Mouse (Mus musculus) small intestine, adult 2 months (tissue): ENCODE data around the gene Phactr2. TPM values are rescaled to one million over a fixed set of nuclear protein-coding genes. Genes with fewer than 3 reads are reported as not detected.

Experiments
- H3K27ac ChIP-seq: fragments of 200-500 bp; 2 replicates; pipeline ENCODE4 v1.5.1; 2012; ENCODE audit warnings: low read depth, low read length, control low read depth, inconsistent platforms; ENCODE audit not compliant: insufficient read depth
- H3K27me3 ChIP-seq: fragments of 200-500 bp; 2 replicates; pipeline ENCODE4 v1.6.1; 2012; ENCODE audit warnings: mild to moderate bottlenecking, moderate library complexity, low read length, inconsistent platforms; ENCODE audit not compliant: control insufficient read depth, insufficient read depth
- H3K36me3 ChIP-seq: fragments of 200-500 bp; 2 replicates; pipeline ENCODE4 v1.6.1; 2012; ENCODE audit warnings: mild to moderate bottlenecking, low read length, control low read depth, inconsistent platforms; ENCODE audit not compliant: control insufficient read depth, insufficient read depth
- H3K4me1 ChIP-seq: fragments of 200-500 bp; 2 replicates; pipeline ENCODE4 v1.6.1; 2012; ENCODE audit warnings: low read length, inconsistent platforms, mixed read lengths; ENCODE audit not compliant: control insufficient read depth, insufficient read depth, insufficient read length
- H3K4me3 ChIP-seq: fragments of 200-500 bp; 2 replicates; pipeline ENCODE4 v1.5.1; 2012; ENCODE audit warnings: low read depth, mild to moderate bottlenecking, control low read depth, inconsistent platforms, low read length, moderate library complexity
- CTCF ChIP-seq: fragments of 200-500 bp; IDR thresholded peaks from 2 replicates; pipeline ENCODE4 v1.5.1; 2012; ENCODE audit warnings: low read depth, mild to moderate bottlenecking, control low read depth, inconsistent platforms, low read length, moderate library complexity, mixed read lengths; ENCODE audit not compliant: insufficient replicate concordance, insufficient read length; ENCODE audit errors: extremely low read depth
- POLR2A ChIP-seq: fragments of 200-500 bp; IDR thresholded peaks from 2 replicates; pipeline ENCODE4 v1.6.1; 2012; ENCODE audit warnings: low read depth, mild to moderate bottlenecking, control low read depth, inconsistent platforms, low read length, moderate library complexity
- WGBS: fragments of 180-500 bp; shearing (Covaris S2); methylation state at CpG from one replicate; pipeline ENCODE4 v1.1.7; 2018; 5-methylcytosine and 5-hydroxymethylcytosine counted together
- polyA plus RNA-seq: library from polyadenylated mRNA; depleted of rRNA; stranded (reverse); fragments of >200 nt; gene quantifications from 2 replicates; pipeline ENCODE4 v1.2.3, GENCODE M21; 2012

Gene Phactr2
- polyA plus RNA-seq, 1 experiment: 4.5 TPM

- Histone ChIP-seq H3K4me3 (no peak overlapping the region), H3K4me1 (peaks cover 3% of the 10 kb centered on the region; the same call in 1 of the 2 replicates), H3K36me3 (no peaks in the 10 kb centered on the region), H3K27ac (no peak overlapping the region), H3K27me3 (no peaks in the 10 kb centered on the region)
- WGBS: 87% methylated on average over 6 of the region's 6 CpGs
- no peak for TF ChIP-seq CTCF
Observed at GRCm38 (mm10) chr10:13312576-13312975, 161.6 kb downstream of the Phactr2 start.

DNA sequence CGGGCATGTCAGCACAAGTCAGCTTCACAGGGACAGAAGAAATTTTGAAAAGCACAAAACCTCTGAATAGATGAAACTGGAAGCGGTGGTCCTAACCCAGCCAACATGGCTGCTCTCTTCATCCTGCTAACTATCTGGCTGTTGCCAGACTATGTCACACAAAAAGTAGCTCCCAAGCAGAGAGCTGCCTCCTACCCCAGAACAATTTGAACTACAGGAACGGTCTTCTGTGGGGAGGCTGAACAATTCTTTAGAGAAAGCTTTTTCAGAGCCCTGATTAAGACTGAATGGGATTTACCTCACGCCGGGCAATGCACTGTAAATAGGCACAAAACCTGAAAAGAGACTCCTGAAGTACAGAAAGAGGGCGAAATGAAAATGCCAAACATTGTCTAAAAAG, 162.6 kb downstream of the Phactr2 start:
- H3K4me1 ChIP-seq: peaks cover 3% of the 10 kb centered on the region; the same call in 1 of the 2 replicates
- H3K4me3 ChIP-seq: no peak overlapping the region
- WGBS: 87% methylated on average over 6 of the region's 6 CpGs
- H3K36me3 ChIP-seq: no peaks in the 10 kb centered on the region
- TF ChIP-seq CTCF (no peak), POLR2A (no peak)
- no peak overlapping the region for H3K27ac ChIP-seq
- no peaks in the 10 kb centered on the region for H3K27me3 ChIP-seq

GRCm38 (mm10) chr10:13310075-13310474, 164.1 kb downstream of the Phactr2 start:
- no peak overlapping the region for H3K4me3 ChIP-seq
- H3K4me1 ChIP-seq: peaks cover 3% of the 10 kb centered on the region; the same call in 1 of the 2 replicates
- no peak overlapping the region for H3K27ac ChIP-seq
- no peaks in the 10 kb centered on the region for H3K36me3 ChIP-seq
- H3K27me3 ChIP-seq: no peaks in the 10 kb centered on the region
- WGBS: 34% methylated on average over 3 of the region's 3 CpGs
- no peak for TF ChIP-seq POLR2A
- no peak for TF ChIP-seq CTCF

DNA sequence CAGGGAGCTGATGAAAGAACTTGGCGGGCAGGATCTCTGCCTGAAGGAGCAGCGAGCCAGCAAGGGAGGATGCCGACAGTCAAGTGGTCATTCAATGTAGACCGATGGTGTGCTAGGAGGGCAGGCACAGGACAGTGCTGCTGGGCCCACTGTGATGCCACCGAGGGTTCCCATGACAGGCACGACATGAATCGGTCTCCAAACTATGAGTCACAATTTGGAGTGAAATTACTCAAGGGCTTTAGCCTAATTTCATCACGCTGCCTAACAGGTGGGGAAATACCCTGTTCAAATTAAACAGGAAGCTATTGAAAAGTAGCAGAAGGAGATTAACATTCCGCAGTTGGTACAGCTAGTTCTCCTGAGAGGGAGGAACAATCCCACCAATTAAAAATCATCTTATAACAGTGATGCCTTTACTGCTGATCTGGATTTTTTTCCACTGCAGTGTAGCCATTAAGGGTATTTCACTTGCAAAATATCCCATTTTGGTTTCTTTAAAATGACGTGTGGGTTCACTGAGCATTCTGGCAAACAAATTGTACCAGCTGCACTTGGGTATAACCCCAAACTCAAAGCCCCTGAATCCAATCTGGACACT, 169.5 kb downstream of the Phactr2 start:
- Histone ChIP-seq H3K27ac (no peak overlapping the region), H3K36me3 (no peaks in the 10 kb centered on the region), H3K4me1 (no peaks in the 10 kb centered on the region), H3K4me3 (no peak overlapping the region), H3K27me3 (no peaks in the 10 kb centered on the region)
- TF ChIP-seq POLR2A: no peak
- no peak for TF ChIP-seq CTCF
- WGBS: 75% methylated on average over 10 of the region's 10 CpGs

DNA sequence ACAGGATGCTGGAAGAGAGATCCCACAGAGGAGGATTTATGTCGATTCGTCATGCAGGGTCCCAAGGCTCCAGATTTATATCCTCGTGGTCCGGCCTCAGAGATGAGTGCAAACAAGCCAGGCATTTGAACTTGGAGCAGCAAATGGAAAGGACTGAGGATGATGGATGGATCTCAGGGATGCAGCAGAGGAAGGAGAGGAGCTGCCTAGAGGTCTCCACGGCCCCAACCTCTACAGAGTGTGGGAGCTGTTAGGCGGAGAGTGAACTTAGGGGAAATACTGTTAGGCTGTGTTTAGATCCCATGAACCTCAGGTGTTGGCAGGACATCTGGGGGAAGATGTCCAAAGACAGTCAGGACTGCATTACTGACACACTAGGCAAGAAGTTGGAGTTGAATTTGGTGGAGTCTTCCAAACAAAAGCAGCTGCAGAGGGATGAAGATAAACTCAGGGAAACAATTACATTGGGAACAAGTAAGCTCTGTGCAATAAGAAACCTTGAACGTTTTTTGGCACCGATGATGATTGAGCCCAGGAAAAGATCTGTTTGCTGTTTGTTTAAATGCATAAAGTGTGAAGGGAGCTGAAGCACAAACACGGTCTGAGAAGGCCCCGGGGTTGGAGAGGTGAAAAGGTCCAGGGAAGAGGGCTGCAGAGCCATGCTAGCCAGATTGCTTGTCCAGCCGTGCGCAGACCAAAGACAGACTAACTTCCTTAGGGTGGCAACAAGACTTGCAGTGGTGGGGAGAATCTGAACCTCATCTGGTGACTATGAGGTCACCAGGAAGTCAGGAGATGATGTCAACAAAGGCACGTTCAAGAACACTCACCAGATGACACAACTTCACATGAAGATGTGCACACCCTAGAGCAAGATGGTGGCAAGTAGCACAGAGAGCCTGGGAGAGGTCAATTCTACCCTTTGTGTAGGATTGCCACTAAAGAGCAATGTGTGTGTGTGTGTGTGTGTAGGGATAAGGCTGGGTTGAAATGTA, 170.6 kb downstream of the Phactr2 start:
- Histone ChIP-seq H3K27me3 (no peaks in the 10 kb centered on the region), H3K4me3 (no peak overlapping the region), H3K27ac (no peak overlapping the region), H3K4me1 (no peaks in the 10 kb centered on the region), H3K36me3 (no peaks in the 10 kb centered on the region)
- TF ChIP-seq POLR2A (no peak), CTCF (no peak)
- 72% methylated on average over 13 of the region's 13 CpGs for WGBS

DNA sequence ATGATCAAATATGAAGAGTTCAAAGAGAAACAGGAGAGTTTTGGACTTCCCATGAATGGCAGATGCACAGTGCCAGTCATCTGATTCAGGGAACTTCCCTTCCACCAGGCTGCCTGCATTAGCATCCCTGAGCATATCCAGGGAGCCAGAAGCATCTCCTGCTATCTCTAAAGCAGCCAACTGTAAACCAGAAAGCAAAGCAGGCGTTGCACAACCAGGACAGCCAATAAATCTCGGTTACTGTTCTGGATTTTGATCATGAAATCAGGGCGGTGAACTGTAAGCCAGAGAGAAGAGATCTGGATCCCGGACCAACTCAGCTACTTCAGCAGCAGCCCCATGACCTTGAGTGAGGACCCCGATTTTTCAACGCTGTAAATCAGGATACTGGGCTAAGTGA, 173.6 kb downstream of the Phactr2 start:
- no peak overlapping the region for H3K27ac ChIP-seq
- no peaks in the 10 kb centered on the region for H3K36me3 ChIP-seq
- no peak overlapping the region for H3K4me3 ChIP-seq
- no peaks in the 10 kb centered on the region for H3K4me1 ChIP-seq
- H3K27me3 ChIP-seq: no peaks in the 10 kb centered on the region
- no peak for TF ChIP-seq CTCF
- no peak for TF ChIP-seq POLR2A
- WGBS: 60% methylated on average over 6 of the region's 6 CpGs

DNA sequence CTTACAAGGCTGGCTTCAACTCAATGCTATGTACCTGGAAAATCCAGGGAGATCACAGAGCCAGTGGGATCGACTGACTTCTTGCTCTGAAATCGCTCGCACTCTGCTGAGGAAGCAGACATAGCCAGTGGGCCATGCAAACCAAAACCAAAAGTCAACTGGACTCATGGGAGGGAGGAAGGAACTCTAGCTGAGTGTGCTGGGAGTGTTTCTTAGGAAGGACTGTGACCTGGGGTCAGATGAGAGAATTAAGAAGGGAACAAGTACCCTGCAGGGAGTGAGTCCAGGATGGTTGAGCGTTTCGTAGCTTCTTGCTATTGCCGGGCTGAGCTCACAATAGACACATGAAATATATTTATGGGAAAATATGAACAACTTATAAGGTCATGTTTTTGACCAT, 174.0 kb downstream of the Phactr2 start:
- WGBS: 77% methylated on average over 6 of the region's 6 CpGs
- Histone ChIP-seq H3K27ac (no peak overlapping the region), H3K4me1 (no peaks in the 10 kb centered on the region), H3K36me3 (no peaks in the 10 kb centered on the region), H3K27me3 (no peaks in the 10 kb centered on the region), H3K4me3 (no peak overlapping the region)
- TF ChIP-seq CTCF: no peak
- TF ChIP-seq POLR2A: no peak
